Mouse (Mus musculus) frontal cortex, adult 2 months (tissue): ENCODE measurements around the gene Actg2. TPM values are rescaled to one million over a fixed set of nuclear protein-coding genes. Genes with fewer than 3 reads are reported as not detected.
A peak's percentile ranks its signal among the peaks of the same experiment; 100 is the strongest.
"Not testable (repeated sequence)": the region's sequence is repeated elsewhere in the genome, so short reads cannot be mapped to it uniquely, and the experiment has no call there.

Experiments used
- DNase-seq, 2 experiments: peaks; one replicate each; pipeline ENCODE4 v3.0.0; 2022; ENCODE audit warnings: low spot score in 1 of 2; ENCODE audit errors: extremely low spot score in 1 of 2
- polyA plus RNA-seq: library from polyadenylated mRNA; depleted of rRNA; stranded (reverse); fragments of >200 nt; gene quantifications from 2 replicates; pipeline ENCODE4 v1.2.3, GENCODE M21; 2012; rRNA removed

Actg2 gene
- 0.76 and 1.7 TPM in 2 replicates for polyA plus RNA-seq

- DNase-seq: no peak
Measured at GRCm38 (mm10) chr6:83536028-83536794, at the start of gene Actg2. Gene Actg2, minus strand, starts transcription at chr6:83536265.

DNA sequence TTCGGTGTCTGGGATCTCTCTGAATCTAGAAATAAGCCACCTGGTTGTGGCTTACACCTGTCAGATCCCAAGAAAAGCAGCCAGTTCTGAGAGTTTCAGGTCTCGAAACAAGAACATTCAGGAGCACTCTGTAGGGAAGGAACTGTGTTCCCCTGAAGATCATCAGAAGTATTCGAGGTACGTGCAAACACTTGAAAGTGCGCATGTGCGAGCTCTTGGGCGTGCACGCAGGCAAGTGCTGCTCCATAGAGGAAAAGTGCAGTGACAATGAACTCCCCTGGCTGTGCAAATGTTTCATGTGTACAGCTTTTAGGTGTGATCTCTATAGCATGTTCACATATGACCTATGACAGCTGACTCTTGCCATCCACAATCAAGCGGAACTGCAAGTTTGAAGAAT lies 49.3 kb upstream of the Actg2 start:
- not testable (repeated sequence) for DNase-seq

DNA sequence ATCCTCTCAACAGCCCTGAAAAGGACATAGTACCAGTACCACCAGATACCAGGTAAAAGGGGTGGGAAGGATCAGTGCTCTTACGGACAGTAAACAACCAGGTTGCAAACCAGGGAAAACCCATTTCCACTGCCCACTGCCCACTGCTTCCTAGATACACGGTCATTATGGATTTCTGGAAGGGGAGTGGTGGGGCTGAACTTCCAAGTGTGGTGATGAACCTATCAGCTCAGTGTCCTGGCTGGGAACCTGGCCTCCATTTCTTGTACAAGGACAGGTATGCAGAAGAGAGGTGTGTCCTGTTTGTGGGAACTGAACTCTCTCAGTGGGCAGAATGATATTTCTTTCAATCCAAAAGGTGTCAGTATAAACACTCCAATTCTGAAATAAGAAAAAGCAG lies 47.5 kb upstream of the Actg2 start:
- no peak for DNase-seq

DNA sequence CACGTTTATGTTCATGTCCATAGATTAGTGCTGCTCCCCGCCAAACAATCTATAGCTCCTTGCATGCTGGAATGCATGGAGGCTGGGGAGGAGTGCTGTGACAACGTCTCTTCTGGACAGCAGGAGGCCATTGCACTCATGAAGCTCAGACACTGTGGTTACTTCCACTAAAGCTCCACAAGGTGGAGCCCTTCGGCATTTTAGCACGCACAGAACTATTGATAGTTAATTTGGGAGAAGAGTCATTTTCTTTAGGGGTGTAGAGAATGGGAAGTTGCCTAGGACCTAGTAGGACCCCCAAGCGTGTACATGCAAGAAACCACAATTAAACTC lies 46.8 kb upstream of the Actg2 start:
- DNase-seq: peak in 1 of 2 experiments; percentile 60

GRCm38 (mm10) chr6:83582135-83582937 lies 46.3 kb upstream of the Actg2 start:
- DNase-seq: no peak

DNA sequence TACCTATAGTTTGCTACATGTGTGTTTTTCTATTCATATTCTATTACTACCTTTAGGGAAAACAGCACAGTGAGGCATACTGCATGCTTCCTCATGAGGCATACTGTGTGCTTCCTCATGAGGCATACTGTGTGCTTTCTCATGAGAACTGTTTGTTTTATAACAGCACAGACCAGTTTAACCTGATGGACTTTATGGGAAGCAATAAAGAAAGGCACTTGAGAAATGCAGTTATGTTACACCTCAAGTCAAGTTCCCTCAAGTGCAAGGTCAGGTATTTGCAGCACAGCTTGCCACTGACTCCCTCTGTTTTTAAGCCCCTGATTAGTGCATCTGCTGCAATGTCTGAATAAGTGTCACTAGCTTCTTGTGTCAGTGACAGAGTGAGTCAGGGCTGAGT lies 41.5 kb upstream of the Actg2 start:
- DNase-seq: no peak

GRCm38 (mm10) chr6:83575609-83576008 lies 39.5 kb upstream of the Actg2 start:
- no peak for DNase-seq

DNA sequence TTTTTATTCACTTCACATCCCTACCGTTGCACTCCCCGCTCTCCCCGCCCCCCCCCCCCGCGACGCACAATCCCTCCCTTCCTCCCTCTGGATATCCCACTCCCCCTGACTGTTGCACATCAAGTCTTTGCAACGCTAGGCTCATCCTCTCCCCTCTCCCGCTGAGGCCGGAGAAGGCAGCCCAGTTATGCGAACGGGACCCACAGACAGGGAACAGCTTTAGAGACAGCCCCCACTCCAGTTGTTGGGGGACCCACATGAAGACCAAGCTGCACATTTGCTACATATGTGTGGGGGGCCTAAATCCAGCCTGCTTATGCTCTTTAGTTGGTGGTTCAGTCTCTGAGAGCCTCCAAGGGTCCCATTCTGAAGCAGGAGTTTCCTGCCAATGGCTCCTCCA lies 36.6 kb upstream of the Actg2 start, which contains the start of gene Stambp:
Gene Stambp (minus strand): TSS at position 59 of the 400 bp plus-strand sequence.
- peak in 1 of 2 experiments; percentile 9 for DNase-seq

GRCm38 (mm10) chr6:83571840-83572667 lies 36.0 kb upstream of the Actg2 start:
- DNase-seq: peak; percentile 91 to 94

- DNase-seq: peak in 1 of 2 experiments; percentile 48
Measured at GRCm38 (mm10) chr6:83568901-83569862, 33.1 kb upstream of the Actg2 start.

DNA sequence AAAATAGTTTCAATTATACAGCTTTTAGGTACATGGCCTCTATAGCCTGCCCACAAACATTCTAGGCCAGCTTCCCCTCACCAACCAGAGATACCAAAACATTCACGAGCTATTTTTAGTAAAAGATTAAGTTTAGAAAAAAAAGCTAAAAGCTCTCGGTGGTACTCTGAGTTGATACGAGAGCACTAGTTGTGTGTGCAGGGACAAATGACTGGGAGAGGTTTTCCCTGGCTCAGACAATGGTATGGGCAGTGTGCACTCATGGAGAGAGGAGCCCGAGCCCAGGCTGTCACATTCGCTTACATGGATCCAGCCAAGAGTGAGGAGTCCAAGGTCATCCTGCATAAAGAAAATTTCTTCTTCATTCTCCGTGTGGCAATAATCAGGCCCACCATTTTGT lies 19.9 kb upstream of the Actg2 start:
- no peak for DNase-seq

- DNase-seq: no peak
Measured at GRCm38 (mm10) chr6:83548346-83548745, 12.3 kb upstream of the Actg2 start.

GRCm38 (mm10) chr6:83545778-83546177 lies 9.7 kb upstream of the Actg2 start:
- DNase-seq: no peak

DNA sequence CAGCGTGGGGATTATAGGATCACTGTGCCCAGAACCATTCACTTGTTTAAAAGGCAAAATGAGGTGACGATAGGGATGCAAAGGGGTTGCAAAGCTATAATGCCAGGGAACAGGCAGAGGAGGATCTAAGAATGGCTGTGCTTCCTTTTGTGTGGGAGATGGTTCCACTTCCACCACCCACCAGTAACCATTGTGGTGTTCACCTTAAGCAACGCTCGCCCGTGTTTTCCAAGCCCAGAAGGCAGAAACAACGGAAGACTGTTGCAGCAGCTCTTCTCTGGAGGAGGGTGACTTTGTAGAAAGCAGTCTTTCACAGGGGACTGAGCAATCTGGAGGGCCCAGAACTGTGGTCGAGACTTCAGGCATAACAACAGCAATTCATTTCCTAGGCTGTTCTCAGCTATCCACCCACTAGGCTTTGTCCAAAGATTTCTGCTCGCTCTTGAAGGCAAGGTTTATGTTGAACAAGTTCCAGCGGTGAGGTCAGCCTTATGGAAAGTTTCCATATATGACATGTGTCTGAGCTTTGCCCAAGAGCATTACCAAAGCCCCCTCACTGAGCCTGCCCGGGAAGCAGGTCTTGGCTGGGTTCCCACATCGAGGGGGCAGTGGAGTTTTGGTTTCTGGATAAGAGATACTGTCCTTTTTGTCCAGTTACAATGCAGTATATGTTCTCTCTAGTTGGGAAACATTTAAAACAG lies 5.8 kb upstream of the Actg2 start:
- peak; percentile 31 to 62 for DNase-seq

GRCm38 (mm10) chr6:83540017-83540416 lies 4.0 kb upstream of the Actg2 start:
- DNase-seq: peak in 1 of 2 experiments; percentile 61

GRCm38 (mm10) chr6:83536795-83537059 lies 662 bp upstream of the Actg2 start:
- no peak for DNase-seq

GRCm38 (mm10) chr6:83532608-83533007 lies 3.5 kb downstream of the Actg2 start:
- DNase-seq: no peak

DNA sequence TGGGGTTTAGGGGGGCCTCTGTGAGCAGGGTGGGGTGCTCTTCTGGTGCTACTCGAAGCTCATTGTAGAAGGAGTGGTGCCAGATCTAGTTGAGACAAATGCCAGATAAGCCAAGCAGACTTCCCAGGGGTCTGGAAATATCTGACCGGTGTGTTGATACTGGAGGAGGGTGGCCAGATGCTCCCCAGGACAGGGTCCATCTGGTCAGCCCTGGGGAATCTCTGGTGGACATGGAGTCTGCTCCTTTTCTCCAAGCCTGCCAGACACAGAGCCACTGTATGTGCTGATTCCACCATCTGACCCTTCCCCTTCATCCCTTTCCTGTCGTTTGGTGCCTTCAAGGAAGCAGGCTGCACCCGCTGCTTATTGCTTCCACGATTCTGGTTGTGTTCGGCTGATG lies 12.9 kb downstream of the Actg2 start:
- DNase-seq: no peak

- no peak for DNase-seq
Measured at GRCm38 (mm10) chr6:83521784-83522183, 14.3 kb downstream of the Actg2 start.
